Mouse (Mus musculus): ENCODE data around the gene Hapln4.

- TF ChIP-seq CTCF (IDR thresholded peaks at IDR 0.05; ENCODE audit: insufficient read depth, low read depth, low read length) = no peak
- TF ChIP-seq POLR2A (IDR thresholded peaks at IDR 0.05; ENCODE audit: insufficient read depth, low read depth, low read length) = no peak
Observed at GRCm38 (mm10) chr8:70049662-70050061, 33.6 kb upstream of the Hapln4 start.

All from olfactory bulb, adult 2 months (tissue).